ENCODE assay signal across 14 mouse cellular contexts in genomic region chr8:121391254-121391653, GRCm38 (mm10).
DNase-seq lines count a peak whose midpoint lies in the region; ATAC-seq lines count a peak whose summit lies in the region.
"Had no signal": no experiment of that assay in that cellular context is flagged by ENCODE, and none has a peak within 500 bp of the region (broad histone marks: within the 10 kb centered on the region; RNA-seq: fewer than 3 reads in every experiment).

No protein-coding gene starts in this region.

- H3K4me3 ChIP-seq in heart, embryonic 13.5 days, result no peak overlapping the region
- no peak overlapping the region for H3K4me3 ChIP-seq in neural tube, embryonic 12.5 days
- H3K4me3 ChIP-seq in neural tube, embryonic 15.5 days (replicated peaks), result no peak overlapping the region
- H3K4me3 ChIP-seq in embryonic facial prominence, embryonic 14.5 days (ENCODE audit: low read depth, low read length), result no peak overlapping the region
- H3K4me3 ChIP-seq: hindbrain, embryonic 15.5 days; neural tube, embryonic 13.5 days had no signal

- ATAC-seq in heart, embryonic 13.5 days (ENCODE audit: extremely low read depth, insufficient number of reproducible peaks, low FRiP score, low TSS enrichment), result peak; percentile 42; the same call in 1 of the 2 replicates
- no peak for ATAC-seq in neural tube, embryonic 12.5 days (ENCODE audit: low FRiP score, low read depth)
- no peak for ATAC-seq in neural tube, embryonic 15.5 days (ENCODE audit: low FRiP score)
- no peak for ATAC-seq in embryonic facial prominence, embryonic 14.5 days (ENCODE audit: low read depth)
- ATAC-seq: CD4-positive, CD25-positive, alpha-beta regulatory T cell, adult 4 months had no signal

- DNase-seq in heart, postnatal 25 days (ENCODE audit: low spot score), result no peak
- no peak for DNase-seq in embryonic facial prominence, embryonic 14.5 days (ENCODE audit: low spot score)
- no peak for DNase-seq in right cerebral cortex, postnatal 4 days
- DNase-seq in right cerebral cortex, postnatal 25 days, result no peak
- DNase-seq: gastrocnemius, postnatal 10 days; thymus, adult 18-20 months had no signal

- H3K9ac ChIP-seq in heart, embryonic 13.5 days, result peak overlapping the region; percentile 61
- no peak overlapping the region for H3K9ac ChIP-seq in neural tube, embryonic 12.5 days
- H3K9ac ChIP-seq in neural tube, embryonic 15.5 days (replicated peaks), result no peak overlapping the region
- no peak overlapping the region for H3K9ac ChIP-seq in embryonic facial prominence, embryonic 14.5 days (ENCODE audit: low read depth, low read length)
- H3K9ac ChIP-seq: hindbrain, embryonic 15.5 days; neural tube, embryonic 13.5 days had no signal

- no peaks in the 10 kb centered on the region for H3K36me3 ChIP-seq in heart, embryonic 13.5 days
- H3K36me3 ChIP-seq in neural tube, embryonic 12.5 days, result no peaks in the 10 kb centered on the region
- H3K36me3 ChIP-seq in neural tube, embryonic 15.5 days, result no peaks in the 10 kb centered on the region
- H3K36me3 ChIP-seq in embryonic facial prominence, embryonic 14.5 days (ENCODE audit: control insufficient read depth, insufficient read depth, low read length), result no peaks in the 10 kb centered on the region
- H3K36me3 ChIP-seq: hindbrain, embryonic 15.5 days; neural tube, embryonic 13.5 days had no signal

- peaks cover 29% of the 10 kb centered on the region for H3K4me1 ChIP-seq in heart, embryonic 13.5 days
- H3K4me1 ChIP-seq in neural tube, embryonic 12.5 days, result peaks cover 32% of the 10 kb centered on the region
- peaks cover 17% of the 10 kb centered on the region for H3K4me1 ChIP-seq in neural tube, embryonic 15.5 days
- peaks cover 13% of the 10 kb centered on the region for H3K4me1 ChIP-seq in embryonic facial prominence, embryonic 14.5 days (ENCODE audit: control insufficient read depth, insufficient read depth, low read length)
- H3K4me1 ChIP-seq: megakaryocyte, embryonic 14.5 days had no signal

- 16% methylated on average over 9 of the region's 9 CpGs for WGBS in heart, embryonic 13.5 days
- 6% methylated on average over 9 of the region's 9 CpGs for WGBS in neural tube, embryonic 12.5 days
- WGBS in neural tube, embryonic 15.5 days, result 12% methylated on average over 9 of the region's 9 CpGs
- WGBS in embryonic facial prominence, embryonic 14.5 days, result 3% methylated on average over 9 of the region's 9 CpGs

- intact Hi-C loops in heart, postnatal 25 days (cut with DNase I), result no loop called here

- H3K27ac ChIP-seq in heart, embryonic 13.5 days (replicated peaks), result 0 out of 2 replicates have a peak overlapping the region, but pooled peaks have one; percentile 26
- H3K27ac ChIP-seq in neural tube, embryonic 12.5 days, result no peak overlapping the region
- H3K27ac ChIP-seq in neural tube, embryonic 15.5 days (replicated peaks), result no peak overlapping the region
- no peak overlapping the region for H3K27ac ChIP-seq in embryonic facial prominence, embryonic 14.5 days (replicated peaks; ENCODE audit: low read depth, low read length)
- H3K27ac ChIP-seq: hindbrain, embryonic 15.5 days; neural tube, embryonic 13.5 days had no signal

- H3K27me3 ChIP-seq in heart, embryonic 13.5 days (replicated peaks), result peaks cover 74% of the 10 kb centered on the region
- H3K27me3 ChIP-seq in neural tube, embryonic 12.5 days (replicated peaks), result peaks cover 46% of the 10 kb centered on the region
- peaks cover 79% of the 10 kb centered on the region for H3K27me3 ChIP-seq in neural tube, embryonic 15.5 days (replicated peaks)
- H3K27me3 ChIP-seq in embryonic facial prominence, embryonic 14.5 days (replicated peaks; ENCODE audit: control insufficient read depth, insufficient read depth, low read length), result peaks cover 53% of the 10 kb centered on the region

- no peaks in the 10 kb centered on the region for H3K9me3 ChIP-seq in heart, embryonic 13.5 days
- no peaks in the 10 kb centered on the region for H3K9me3 ChIP-seq in neural tube, embryonic 12.5 days
- no peaks in the 10 kb centered on the region for H3K9me3 ChIP-seq in neural tube, embryonic 15.5 days (replicated peaks)
- H3K9me3 ChIP-seq in embryonic facial prominence, embryonic 14.5 days (ENCODE audit: control insufficient read depth, low read length), result no peaks in the 10 kb centered on the region
- H3K9me3 ChIP-seq: hindbrain, embryonic 15.5 days; megakaryocyte, embryonic 14.5 days; neural tube, embryonic 13.5 days had no signal

- peak overlapping the region; percentile 18; the same call in 1 of the 2 replicates for H3K4me2 ChIP-seq in heart, embryonic 13.5 days
- 0 out of 2 replicates have a peak overlapping the region, but pooled peaks have one; percentile 2 for H3K4me2 ChIP-seq in neural tube, embryonic 12.5 days (replicated peaks)
- no peak overlapping the region for H3K4me2 ChIP-seq in neural tube, embryonic 15.5 days
- 0 out of 2 replicates have a peak overlapping the region, but pooled peaks have one; percentile 23 for H3K4me2 ChIP-seq in embryonic facial prominence, embryonic 14.5 days (ENCODE audit: low read depth, low read length)
- H3K4me2 ChIP-seq: hindbrain, embryonic 15.5 days; liver, embryonic 11.5 days; neural tube, embryonic 13.5 days had no signal
